Mouse (Mus musculus): ENCODE measurements at regions not wholly inside any gene's neighbourhood (a gene's known extent, or its start where the extent isn't known, plus 50 kb on each side); places are given as distances from the start of the nearest gene placed in this dataset.
A peak's percentile ranks its signal among the peaks of the same experiment; 100 is the strongest.

DNA sequence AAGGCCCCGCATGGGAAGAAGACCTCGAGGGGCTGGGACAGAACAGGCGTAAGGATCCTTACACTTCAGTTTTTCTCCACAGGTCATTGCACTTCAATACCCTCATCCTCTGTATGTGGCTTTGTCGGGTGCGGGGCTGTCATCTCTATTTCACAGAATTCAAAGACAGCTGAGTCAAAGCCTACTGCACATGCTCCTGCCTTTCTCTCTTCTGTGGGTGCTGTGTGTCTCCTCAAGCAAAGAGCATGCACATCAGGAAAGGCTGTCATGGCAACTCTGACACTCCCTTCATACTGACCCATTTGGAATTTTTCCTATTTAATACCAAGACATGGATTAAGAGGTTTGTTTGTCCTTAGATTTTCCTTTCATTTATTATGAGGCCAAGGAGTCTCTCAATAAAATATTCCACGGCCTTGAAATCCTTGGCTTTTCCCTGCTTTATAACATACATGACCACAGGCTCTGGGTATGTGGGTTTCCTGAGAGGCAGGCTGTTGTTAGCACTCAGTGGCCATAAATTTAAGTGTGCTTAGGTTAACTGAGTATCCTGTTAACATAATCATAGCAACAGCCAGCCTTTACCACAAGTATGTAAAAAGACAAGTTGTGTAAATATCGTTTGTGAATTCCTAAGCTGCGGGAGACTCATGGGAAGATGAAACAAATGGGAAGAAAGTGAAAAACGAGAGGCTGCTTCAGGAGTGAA, 574.5 kb downstream of the Dcdc2c start:
- no peak overlapping the region for H3K4me2 ChIP-seq (replicated peaks; ENCODE audit: low read depth, low read length)
- H3K4me3 ChIP-seq (ENCODE audit: low read length): no peak overlapping the region
- no peak overlapping the region for H3K27ac ChIP-seq (ENCODE audit: low read depth, low read length)
- H3K27me3 ChIP-seq (ENCODE audit: control insufficient read depth, insufficient read depth, low read length): no peaks in the 10 kb centered on the region
- H3K36me3 ChIP-seq (ENCODE audit: control insufficient read depth, insufficient read depth, low read length): no peaks in the 10 kb centered on the region
- 56% methylated on average over 9 of the region's 9 CpGs for WGBS
- H3K4me1 ChIP-seq (ENCODE audit: control insufficient read depth, insufficient read depth, low read length): no peaks in the 10 kb centered on the region
- ATAC-seq (ENCODE audit: low FRiP score, low TSS enrichment): no peak
- no peak overlapping the region for H3K9ac ChIP-seq (ENCODE audit: low read depth, low read length)
- H3K9me3 ChIP-seq (ENCODE audit: control insufficient read depth, low read length): no peaks in the 10 kb centered on the region

DNA sequence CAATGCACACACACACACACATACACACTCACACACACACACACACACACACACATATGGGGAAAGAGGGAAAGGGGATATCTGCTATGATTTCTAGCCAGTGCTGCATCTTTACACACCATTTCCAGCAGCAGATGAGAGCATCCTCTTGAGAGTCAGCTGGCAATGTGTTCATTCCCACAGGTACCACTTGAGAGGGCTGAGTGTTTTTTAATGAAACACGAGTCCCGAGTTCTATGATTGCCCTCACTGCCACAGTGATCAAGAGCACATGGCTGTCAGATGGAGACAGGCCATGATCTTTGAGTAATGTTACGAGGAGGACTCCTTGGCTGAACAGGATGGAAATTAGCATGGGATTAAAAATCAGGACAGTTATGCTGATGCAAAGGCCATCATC, 589.3 kb downstream of the Dcdc2c start:
- no peak for ATAC-seq (ENCODE audit: low FRiP score, low TSS enrichment)
- WGBS: 53% methylated on average over 3 of the region's 3 CpGs

DNA sequence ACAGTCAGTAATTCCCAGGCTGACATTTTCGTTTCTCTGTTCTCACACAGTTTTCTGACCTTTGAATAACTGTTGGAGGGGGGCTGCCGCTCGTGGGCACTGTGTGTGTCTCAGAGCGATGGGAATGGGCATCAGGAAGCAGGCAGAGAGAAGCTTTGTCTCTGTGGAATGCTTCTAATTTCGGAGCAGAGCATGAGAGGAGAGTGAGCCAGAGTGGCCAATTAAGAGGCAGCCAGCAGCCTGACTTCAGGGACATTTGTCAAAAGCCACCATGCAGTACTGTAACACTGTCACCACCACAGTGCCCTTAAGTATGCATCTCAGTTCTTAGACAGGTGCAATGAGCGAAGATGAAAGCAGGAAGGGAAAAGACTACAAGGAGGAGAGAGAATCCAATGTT, 592.1 kb downstream of the Dcdc2c start:
- ATAC-seq (ENCODE audit: low FRiP score, low TSS enrichment): no peak
- WGBS: 52% methylated on average over 6 of the region's 6 CpGs
- Histone ChIP-seq H3K4me2 (replicated peaks; ENCODE audit: low read depth, low read length) (no peak overlapping the region), H3K27ac (ENCODE audit: low read depth, low read length) (no peak overlapping the region), H3K4me3 (ENCODE audit: low read length) (no peak overlapping the region), H3K9me3 (ENCODE audit: control insufficient read depth, low read length) (no peaks in the 10 kb centered on the region), H3K36me3 (ENCODE audit: control insufficient read depth, insufficient read depth, low read length) (no peaks in the 10 kb centered on the region), H3K4me1 (ENCODE audit: control insufficient read depth, insufficient read depth, low read length) (no peaks in the 10 kb centered on the region), H3K27me3 (ENCODE audit: control insufficient read depth, insufficient read depth, low read length) (no peaks in the 10 kb centered on the region), H3K9ac (ENCODE audit: low read depth, low read length) (no peak overlapping the region)

More for the DNA sequence above, 589.3 kb downstream of the Dcdc2c start:
- Histone ChIP-seq H3K4me3 (ENCODE audit: low read length) (no peak overlapping the region), H3K4me1 (ENCODE audit: control insufficient read depth, insufficient read depth, low read length) (no peaks in the 10 kb centered on the region), H3K36me3 (ENCODE audit: control insufficient read depth, insufficient read depth, low read length) (no peaks in the 10 kb centered on the region), H3K9ac (ENCODE audit: low read depth, low read length) (no peak overlapping the region), H3K27me3 (ENCODE audit: control insufficient read depth, insufficient read depth, low read length) (no peaks in the 10 kb centered on the region), H3K4me2 (replicated peaks; ENCODE audit: low read depth, low read length) (no peak overlapping the region), H3K27ac (ENCODE audit: low read depth, low read length) (no peak overlapping the region), H3K9me3 (ENCODE audit: control insufficient read depth, low read length) (no peaks in the 10 kb centered on the region)

DNA sequence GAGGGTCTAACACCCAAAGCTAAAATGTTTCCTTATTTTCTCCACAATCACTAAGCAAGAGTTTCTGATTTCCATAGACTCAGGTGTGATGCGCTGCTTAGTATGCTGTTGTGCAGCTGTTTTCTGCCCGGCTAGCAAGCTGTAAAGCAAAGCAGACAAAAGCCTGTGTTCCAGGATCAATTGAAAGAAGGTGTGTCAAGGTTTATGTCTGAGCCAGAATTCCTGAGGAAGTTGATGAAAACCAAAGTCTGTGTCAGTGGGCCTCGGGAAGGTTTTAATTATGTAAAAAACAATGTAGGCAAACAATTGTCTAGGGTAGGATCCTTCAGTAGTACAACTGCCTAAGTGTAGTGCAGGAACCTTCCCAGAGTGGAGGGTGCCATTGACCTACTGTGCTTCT, 604.6 kb downstream of the Dcdc2c start:
- Histone ChIP-seq H3K4me2 (replicated peaks; ENCODE audit: low read depth, low read length) (no peak overlapping the region), H3K27me3 (ENCODE audit: control insufficient read depth, insufficient read depth, low read length) (no peaks in the 10 kb centered on the region), H3K27ac (ENCODE audit: low read depth, low read length) (no peak overlapping the region), H3K9ac (ENCODE audit: low read depth, low read length) (no peak overlapping the region), H3K4me3 (ENCODE audit: low read length) (no peak overlapping the region), H3K9me3 (ENCODE audit: control insufficient read depth, low read length) (no peaks in the 10 kb centered on the region), H3K36me3 (ENCODE audit: control insufficient read depth, insufficient read depth, low read length) (no peaks in the 10 kb centered on the region), H3K4me1 (ENCODE audit: control insufficient read depth, insufficient read depth, low read length) (peaks cover 12% of the 10 kb centered on the region; the same call in 1 of the 2 replicates)
- no peak for ATAC-seq (ENCODE audit: low FRiP score, low TSS enrichment)
- WGBS: 68% methylated on average over 3 of the region's 3 CpGs

DNA sequence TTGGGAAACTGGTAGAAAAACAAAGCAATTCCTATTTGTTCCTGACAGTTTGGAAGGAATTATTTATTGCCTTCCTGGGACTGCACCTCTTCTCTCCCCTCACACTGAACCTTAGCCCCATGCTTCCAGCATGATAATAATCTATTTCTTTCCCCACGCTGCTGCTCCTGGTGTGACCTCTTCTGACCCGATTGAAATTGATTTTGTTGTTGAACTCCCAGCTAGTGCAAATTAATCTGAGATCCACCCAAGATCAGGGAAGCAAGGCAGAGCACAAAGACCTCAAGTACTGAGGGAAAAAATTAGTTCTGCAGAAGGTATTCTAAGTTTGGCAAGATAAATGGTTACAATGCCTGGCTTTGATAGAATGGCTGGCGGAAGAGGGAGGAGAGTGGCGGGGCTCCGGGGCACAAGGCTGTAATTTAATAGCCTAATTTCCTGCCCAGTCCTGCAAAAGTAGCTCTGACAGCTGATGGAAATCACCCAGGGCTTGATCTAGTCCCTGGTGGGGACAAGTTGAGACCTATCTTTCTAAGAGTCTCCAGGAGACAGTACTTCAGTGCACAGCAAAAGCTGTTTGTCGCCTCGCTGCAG, 604.6 kb upstream of the Sox11 start:
- no peaks in the 10 kb centered on the region for H3K36me3 ChIP-seq (ENCODE audit: control insufficient read depth, insufficient read depth, low read length)
- no peak overlapping the region for H3K4me3 ChIP-seq (ENCODE audit: low read length)
- H3K27ac ChIP-seq (ENCODE audit: low read depth, low read length): peak overlapping the region; percentile 20; the same call in 1 of the 2 replicates

DNA sequence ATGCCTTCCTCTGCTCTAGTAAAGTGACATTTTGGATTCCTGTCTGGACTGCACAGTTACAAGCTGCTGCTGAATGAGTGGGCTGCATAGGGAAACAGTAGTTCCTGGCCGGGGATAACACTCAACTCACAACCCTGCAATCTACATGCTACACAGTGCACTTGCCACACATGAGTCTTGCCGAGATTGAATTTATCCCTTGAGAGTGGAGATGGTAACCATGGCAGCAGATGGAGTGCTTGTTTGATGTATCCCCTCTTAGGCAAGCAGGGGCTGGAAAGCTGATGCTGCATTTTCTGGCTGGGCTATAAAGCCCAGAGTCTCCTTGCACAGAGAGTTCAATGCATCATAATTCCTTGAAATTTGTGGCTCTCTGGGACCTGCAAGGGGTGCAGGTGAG, 603.0 kb upstream of the Sox11 start:
- WGBS: 36% methylated on average over 2 of the region's 2 CpGs

More for the DNA sequence above, 604.6 kb upstream of the Sox11 start:
- Histone ChIP-seq H3K4me2 (replicated peaks; ENCODE audit: low read depth, low read length) (no peak overlapping the region), H3K9me3 (ENCODE audit: control insufficient read depth, low read length) (no peaks in the 10 kb centered on the region), H3K27me3 (ENCODE audit: control insufficient read depth, insufficient read depth, low read length) (no peaks in the 10 kb centered on the region), H3K4me1 (ENCODE audit: control insufficient read depth, insufficient read depth, low read length) (peaks cover 12% of the 10 kb centered on the region; the same call in 1 of the 2 replicates), H3K9ac (ENCODE audit: low read depth, low read length) (no peak overlapping the region)
- ATAC-seq (ENCODE audit: low FRiP score, low TSS enrichment): peak; percentile 62
- 18% methylated on average over 7 of the region's 7 CpGs for WGBS

DNA sequence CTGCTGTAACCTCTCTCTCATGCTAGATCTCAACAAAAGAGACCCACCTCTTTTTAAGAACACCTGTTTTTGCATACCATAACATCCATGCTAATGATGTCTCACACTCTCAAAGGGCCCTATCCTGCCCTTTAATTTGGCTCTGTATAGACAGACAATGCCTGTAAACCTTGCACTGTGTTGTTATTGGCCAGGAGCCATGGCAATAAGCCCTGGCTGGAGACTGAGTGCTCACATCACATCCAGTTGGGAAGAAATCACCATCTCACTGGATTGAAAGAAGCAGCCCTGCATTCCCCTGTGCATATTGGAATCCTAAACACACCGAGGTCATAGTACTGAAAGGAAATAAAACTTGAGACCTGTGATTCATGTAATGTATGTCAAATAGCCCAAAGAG, 598.7 kb upstream of the Sox11 start:
- ATAC-seq (ENCODE audit: low FRiP score, low TSS enrichment): peak; percentile 69; the same call in 1 of the 2 replicates

More for the DNA sequence above, 603.0 kb upstream of the Sox11 start:
- no peak overlapping the region for H3K4me2 ChIP-seq (replicated peaks; ENCODE audit: low read depth, low read length)
- no peak for ATAC-seq (ENCODE audit: low FRiP score, low TSS enrichment)
- H3K27me3 ChIP-seq (ENCODE audit: control insufficient read depth, insufficient read depth, low read length): no peaks in the 10 kb centered on the region
- peaks cover 12% of the 10 kb centered on the region; the same call in 1 of the 2 replicates for H3K4me1 ChIP-seq (ENCODE audit: control insufficient read depth, insufficient read depth, low read length)
- no peak overlapping the region for H3K27ac ChIP-seq (ENCODE audit: low read depth, low read length)
- H3K9me3 ChIP-seq (ENCODE audit: control insufficient read depth, low read length): no peaks in the 10 kb centered on the region
- H3K9ac ChIP-seq (ENCODE audit: low read depth, low read length): no peak overlapping the region
- no peak overlapping the region for H3K4me3 ChIP-seq (ENCODE audit: low read length)
- no peaks in the 10 kb centered on the region for H3K36me3 ChIP-seq (ENCODE audit: control insufficient read depth, insufficient read depth, low read length)

DNA sequence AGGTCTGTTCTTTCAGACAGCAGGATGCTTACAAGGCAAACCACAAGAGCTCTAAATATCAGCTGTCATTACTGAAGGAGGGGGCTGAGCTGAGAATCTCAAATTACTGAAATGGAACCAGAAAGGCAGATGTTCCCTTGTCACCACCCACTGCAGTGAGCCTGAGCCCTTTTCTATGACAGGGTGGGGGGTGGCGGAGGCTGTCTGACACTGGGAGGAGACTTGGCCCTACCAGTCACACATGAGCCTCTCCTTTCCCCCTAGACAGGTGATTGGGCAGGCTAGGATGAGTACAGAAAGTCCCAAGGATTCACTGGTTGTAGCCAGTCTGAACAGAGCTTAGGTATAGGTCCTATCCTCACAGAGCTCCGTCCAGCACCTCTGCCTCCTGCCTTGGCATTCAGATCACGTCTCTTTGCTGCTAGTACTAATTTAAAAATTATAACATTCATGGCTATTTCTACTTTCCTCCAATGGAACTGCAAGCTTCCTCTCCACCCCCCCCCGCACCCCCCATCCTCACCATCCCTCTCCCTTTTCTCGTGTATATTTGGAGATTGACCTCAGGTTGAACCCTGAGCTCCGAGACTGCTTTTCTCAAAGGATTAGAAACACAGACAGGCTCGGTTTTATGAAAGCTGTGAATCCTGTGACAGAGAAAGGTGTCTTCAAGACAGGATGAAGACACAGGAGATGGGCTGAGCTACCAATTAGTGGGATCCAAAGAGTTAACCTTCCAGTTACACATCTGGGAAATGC, 590.2 kb upstream of the Sox11 start:
- Histone ChIP-seq H3K9me3 (ENCODE audit: control insufficient read depth, low read length) (0 out of 2 replicates have a peak, but pooled peaks cover 4% of the 10 kb centered on the region), H3K9ac (ENCODE audit: low read depth, low read length) (no peak overlapping the region), H3K4me2 (replicated peaks; ENCODE audit: low read depth, low read length) (no peak overlapping the region), H3K27ac (ENCODE audit: low read depth, low read length) (no peak overlapping the region), H3K4me1 (ENCODE audit: control insufficient read depth, insufficient read depth, low read length) (peaks cover 8% of the 10 kb centered on the region; the same call in 1 of the 2 replicates), H3K4me3 (ENCODE audit: low read length) (no peak overlapping the region), H3K36me3 (ENCODE audit: control insufficient read depth, insufficient read depth, low read length) (no peaks in the 10 kb centered on the region), H3K27me3 (ENCODE audit: control insufficient read depth, insufficient read depth, low read length) (no peaks in the 10 kb centered on the region)
- 26% methylated on average over 7 of the region's 7 CpGs for WGBS
- ATAC-seq (ENCODE audit: low FRiP score, low TSS enrichment): peak; percentile 86

More for the DNA sequence above, 598.7 kb upstream of the Sox11 start:
- WGBS: 31% methylated on average over 1 of the region's 1 CpGs
- no peak overlapping the region for H3K4me2 ChIP-seq (replicated peaks; ENCODE audit: low read depth, low read length)
- no peaks in the 10 kb centered on the region for H3K36me3 ChIP-seq (ENCODE audit: control insufficient read depth, insufficient read depth, low read length)
- H3K9me3 ChIP-seq (ENCODE audit: control insufficient read depth, low read length): 0 out of 2 replicates have a peak, but pooled peaks cover 2% of the 10 kb centered on the region
- H3K9ac ChIP-seq (ENCODE audit: low read depth, low read length): no peak overlapping the region
- no peak overlapping the region for H3K4me3 ChIP-seq (ENCODE audit: low read length)
- H3K27ac ChIP-seq (ENCODE audit: low read depth, low read length): no peak overlapping the region
- H3K27me3 ChIP-seq (ENCODE audit: control insufficient read depth, insufficient read depth, low read length): no peaks in the 10 kb centered on the region
- H3K4me1 ChIP-seq (ENCODE audit: control insufficient read depth, insufficient read depth, low read length): no peaks in the 10 kb centered on the region; the same call in 1 of the 2 replicates

Data from kidney, embryonic 14.5 days (tissue).